Mouse (Mus musculus) G1E (cell line): ENCODE measurements around the gene Galnt15. TPM values are rescaled to one million over a fixed set of nuclear protein-coding genes. Genes with fewer than 3 reads are reported as not detected.
"Not testable (repeated sequence)": the region's sequence is repeated elsewhere in the genome, so short reads cannot be mapped to it uniquely, and the experiment has no call there.

Experiments used
- ATAC-seq: 2 replicates; pipeline ENCODE4 v1.8.0; 2016; ENCODE audit warnings: mild to moderate bottlenecking; ENCODE audit not compliant: insufficient number of reproducible peaks, poor library complexity, low FRiP score, severe bottlenecking; ENCODE audit errors: extremely low read depth
- DNase-seq: peaks from one replicate; pipeline ENCODE4 v3.0.0; 2012; ENCODE audit warnings: low spot score
- H3K27me3 ChIP-seq: 2 replicates; pipeline ENCODE4 v1.6.1; 2012; ENCODE audit warnings: mild to moderate bottlenecking, low read length, inconsistent platforms; ENCODE audit not compliant: insufficient read depth
- H3K36me3 ChIP-seq: replicated peaks from 2 replicates; pipeline ENCODE3; 2012; ENCODE audit warnings: mild to moderate bottlenecking, inconsistent platforms
- H3K4me1 ChIP-seq: 2 replicates; pipeline ENCODE4 v1.6.1; 2012; ENCODE audit warnings: low read depth, low read length, inconsistent platforms, mixed read lengths; ENCODE audit not compliant: insufficient read depth
- H3K4me3 ChIP-seq: 2 replicates; pipeline ENCODE4 v1.5.1; 2012; ENCODE audit warnings: low read depth, mild to moderate bottlenecking, inconsistent platforms, low read length, moderate library complexity, mixed read lengths
- H3K9me3 ChIP-seq: replicated peaks from 2 replicates; pipeline ENCODE4 v1.6.1; 2012; ENCODE audit warnings: inconsistent platforms
- CTCF ChIP-seq: IDR thresholded peaks from 2 replicates; pipeline ENCODE4 v1.5.1; 2012; ENCODE audit warnings: low read depth, low read length, inconsistent platforms, mixed read lengths
- GATA1 ChIP-seq: IDR thresholded peaks from 2 replicates; pipeline ENCODE4 v1.6.1; 2012; ENCODE audit warnings: borderline replicate concordance, low read length, inconsistent platforms, mixed read lengths
- GATA2 ChIP-seq: IDR thresholded peaks from 2 replicates; pipeline ENCODE4 v1.6.1; 2012; ENCODE audit warnings: low read depth, low read length, inconsistent platforms, borderline replicate concordance
- POLR2AphosphoS5 ChIP-seq: IDR thresholded peaks from 2 replicates; pipeline ENCODE4 v1.6.1; 2012; ENCODE audit warnings: low read depth, low read length, inconsistent platforms; ENCODE audit not compliant: insufficient replicate concordance
- TAL1 ChIP-seq: conservative IDR thresholded peaks from 2 replicates; pipeline ENCODE4 v1.6.1; 2012; ENCODE audit warnings: low read depth, low read length, inconsistent platforms, mixed read lengths
- polyA plus RNA-seq: library from polyadenylated mRNA; stranded (reverse); fragments of >175 nt; gene quantifications from 2 replicates; pipeline ENCODE4 v1.2.3, GENCODE M21; 2012
- total RNA-seq, 2 experiments: library from RNA; stranded (forward) in 1 of 2; stranded (reverse) in 1 of 2; fragments of 200-1000 nt in 1 of 2; fragments of >200 nt in 1 of 2; fragmentation: Nextera tagmentation in 1 of 2; gene quantifications; 2 replicates each; pipeline ENCODE4 v1.2.3; 2014 to 2017

The Galnt15 gene
- total and polyA plus RNA-seq, 3 experiments, result 0.05 TPM; not detected in 2

- peaks cover 32% of the 10 kb centered on the region for H3K4me1 ChIP-seq
- peak within 1 kb of the TSS; percentile 80 for H3K4me3 ChIP-seq
- no peaks in the 10 kb centered on the region for H3K27me3 ChIP-seq
- H3K36me3 ChIP-seq, result peaks cover 46% of the 10 kb centered on the region
- peak; percentile 80 for ATAC-seq
- DNase-seq, result peak; percentile 78
- no peak for TF ChIP-seq CTCF
- TF ChIP-seq GATA1, result no peak
- no peaks in the 10 kb centered on the region for H3K9me3 ChIP-seq
These were observed 56.1 kb downstream of the Galnt15 start, which contains the start of gene Oxnad1 for GRCm38 (mm10) chr14:32084761-32085485. Gene Oxnad1 (plus strand): TSS chr14:32085374.

GRCm38 (mm10) chr14:32085486-32086201 lies 56.9 kb downstream of the Galnt15 start, which contains the start of gene Dph3:
Gene Dph3 (minus strand): TSS chr14:32085729.
- peaks cover 49% of the 10 kb centered on the region for H3K36me3 ChIP-seq
- ATAC-seq (peak; percentile 84), DNase-seq (peak; percentile 92)
- peaks cover 36% of the 10 kb centered on the region for H3K4me1 ChIP-seq
- H3K4me3 ChIP-seq, result peak within 1 kb of the TSS; percentile 80
- H3K27me3 ChIP-seq, result no peaks in the 10 kb centered on the region
- TF ChIP-seq TAL1, result no peak
- 0 out of 2 replicates have a peak, but pooled peaks have one; percentile 63 for TF ChIP-seq POLR2AphosphoS5
- no peak for TF ChIP-seq GATA1
- H3K9me3 ChIP-seq, result no peaks in the 10 kb centered on the region

DNA sequence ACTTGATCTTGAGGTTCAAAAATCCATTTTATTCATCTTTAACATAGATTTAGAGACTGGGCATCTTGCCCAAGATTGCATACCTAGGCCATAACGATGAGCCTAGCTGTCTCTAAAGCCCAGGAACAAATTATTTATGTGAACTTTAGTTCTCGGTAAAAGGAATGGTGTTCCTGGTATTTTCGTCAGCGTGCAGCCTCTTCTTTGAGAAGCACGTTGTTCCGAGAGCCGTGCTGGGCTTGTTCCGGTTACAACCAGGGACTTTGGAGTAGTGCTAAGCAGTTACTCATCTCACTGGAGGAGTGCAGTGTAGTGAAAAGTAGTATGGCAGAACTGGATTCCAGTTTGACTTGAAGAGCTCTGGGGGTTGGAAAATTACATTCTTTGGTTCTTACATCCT lies 57.4 kb downstream of the Galnt15 start:
- Histone ChIP-seq H3K4me3 (peak overlapping the region; percentile 80), H3K27me3 (no peaks in the 10 kb centered on the region), H3K4me1 (peaks cover 37% of the 10 kb centered on the region), H3K9me3 (no peaks in the 10 kb centered on the region), H3K36me3 (peaks cover 49% of the 10 kb centered on the region)
- no peak for DNase-seq
- ATAC-seq, result no peak
- TF ChIP-seq POLR2AphosphoS5 (no peak), GATA1 (no peak), GATA2 (no peak), TAL1 (no peak), CTCF (no peak)

DNA sequence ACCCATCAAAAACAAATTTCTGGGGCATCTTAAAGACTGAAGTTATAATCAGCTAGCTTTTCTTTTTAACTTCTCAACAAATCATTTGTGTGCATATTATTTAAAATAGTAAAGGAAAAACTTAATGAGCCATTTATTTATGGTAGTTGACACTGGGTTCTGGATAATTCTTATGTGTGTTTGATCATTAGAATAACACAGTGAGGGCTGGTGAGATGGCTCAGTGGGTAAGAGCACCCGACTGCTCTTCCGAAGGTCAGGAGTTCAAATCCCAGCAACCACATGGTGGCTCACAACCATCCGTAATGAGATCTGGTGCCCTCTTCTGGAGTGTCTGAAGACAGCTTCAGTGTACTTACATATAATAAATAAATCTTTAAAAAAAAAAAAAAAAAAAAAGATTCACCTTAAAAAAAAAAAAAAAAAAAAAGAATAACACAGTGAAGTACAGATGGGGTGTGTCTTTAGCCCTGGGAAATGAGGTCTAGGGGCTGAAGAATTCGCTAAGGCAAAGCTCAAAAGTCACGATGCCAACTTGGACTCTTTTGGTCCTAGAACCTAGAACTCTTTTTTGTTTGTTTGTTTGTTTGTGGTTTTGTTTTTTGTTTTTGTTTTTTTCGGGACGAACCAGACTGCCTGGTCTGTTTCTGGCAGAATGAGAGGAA lies 58.9 kb downstream of the Galnt15 start:
- not testable (repeated sequence) for DNase-seq, H3K9me3 ChIP-seq, H3K27me3 ChIP-seq, ATAC-seq
- H3K4me1 ChIP-seq, result peaks cover 36% of the 10 kb centered on the region
- H3K36me3 ChIP-seq, result peaks cover 49% of the 10 kb centered on the region
- peak overlapping the region; percentile 80; the same call in 1 of the 2 replicates for H3K4me3 ChIP-seq

- peaks cover 38% of the 10 kb centered on the region for H3K4me1 ChIP-seq
- peaks cover 74% of the 10 kb centered on the region for H3K36me3 ChIP-seq
- ATAC-seq (no peak), DNase-seq (no peak)
- no peak overlapping the region for H3K4me3 ChIP-seq
- no peaks in the 10 kb centered on the region for H3K9me3 ChIP-seq
- no peaks in the 10 kb centered on the region for H3K27me3 ChIP-seq
- TF ChIP-seq GATA2, result no peak
- TF ChIP-seq TAL1, result no peak
- no peak for TF ChIP-seq POLR2AphosphoS5
These were observed 62.3 kb downstream of the Galnt15 start for GRCm38 (mm10) chr14:32091124-32091523.

GRCm38 (mm10) chr14:32091704-32092103 lies 62.9 kb downstream of the Galnt15 start:
- no peaks in the 10 kb centered on the region for H3K27me3 ChIP-seq
- no peak overlapping the region for H3K4me3 ChIP-seq
- H3K36me3 ChIP-seq, result peaks cover 79% of the 10 kb centered on the region
- DNase-seq, result no peak
- no peak for ATAC-seq
- TF ChIP-seq TAL1, result no peak
- no peak for TF ChIP-seq GATA2
- TF ChIP-seq CTCF, result no peak
- no peak for TF ChIP-seq GATA1
- no peak for TF ChIP-seq POLR2AphosphoS5
- H3K4me1 ChIP-seq, result peaks cover 38% of the 10 kb centered on the region
- H3K9me3 ChIP-seq, result no peaks in the 10 kb centered on the region
